Mouse (Mus musculus) heart, postnatal 0 days (tissue): ENCODE results near the gene Wdr95.

Experiments
- CTCF ChIP-seq: IDR thresholded peaks from 2 replicates; pipeline ENCODE4 v1.5.1; 2016; ENCODE audit warnings: antibody characterized with exemption, control low read depth, low read depth
- EP300 ChIP-seq: IDR thresholded peaks from 2 replicates; pipeline ENCODE4 v1.6.1; 2016; ENCODE audit warnings: antibody characterized with exemption, low read depth

DNA sequence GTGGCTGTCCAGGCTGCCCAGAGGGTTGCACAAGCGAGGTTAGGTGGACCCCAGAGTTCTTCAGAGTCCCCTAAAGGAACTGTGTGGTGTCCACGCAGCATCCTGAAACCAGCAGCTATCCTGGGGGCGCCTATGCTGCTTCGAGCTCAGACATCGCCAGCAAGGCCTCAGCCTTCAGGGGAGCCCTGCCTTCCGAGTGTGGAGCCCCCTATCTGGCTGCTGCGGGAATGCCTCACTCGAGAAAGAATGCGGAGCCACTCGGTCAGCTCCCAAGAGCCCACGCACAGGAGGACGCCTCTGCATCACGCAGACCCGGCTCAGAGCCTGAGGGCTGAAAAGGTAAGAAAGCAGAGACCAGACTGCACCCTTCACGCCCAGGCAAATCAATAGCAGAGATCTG lies 38.2 kb upstream of the Wdr95 start:
- TF ChIP-seq EP300 (no peak), CTCF (no peak)
